Mouse (Mus musculus) spleen, postnatal 4 days (tissue): Measurements from ENCODE around the gene Slc5a1.
A peak's percentile ranks its signal among the peaks of the same experiment; 100 is the strongest.

Experiments used
- DNase-seq, 2 experiments: peaks; one replicate each; pipeline ENCODE4 v3.0.0; 2022; ENCODE audit warnings: low spot score in 2 of 2

The Slc5a1 gene

GRCm38 (mm10) chr5:33104025-33104481 lies at the start of gene Slc5a1:
Gene Slc5a1, plus strand, starts transcription at chr5:33104219.
- DNase-seq, result no peak

- DNase-seq, result peak in 1 of 2 experiments; percentile 23
These were observed 47.8 kb upstream of the Slc5a1 start for GRCm38 (mm10) chr5:33056126-33056765.

- DNase-seq, result peak in 1 of 2 experiments; percentile 6
These were observed 33.9 kb upstream of the Slc5a1 start for GRCm38 (mm10) chr5:33070071-33070470.

GRCm38 (mm10) chr5:33076490-33077191 lies 27.4 kb upstream of the Slc5a1 start:
- peak in 1 of 2 experiments; percentile 15 for DNase-seq

- peak in 1 of 2 experiments; percentile 51 for DNase-seq
These were observed 21.1 kb upstream of the Slc5a1 start for GRCm38 (mm10) chr5:33082896-33083295.

GRCm38 (mm10) chr5:33084599-33084998 lies 19.4 kb upstream of the Slc5a1 start:
- no peak for DNase-seq

GRCm38 (mm10) chr5:33091342-33091741 lies 12.7 kb upstream of the Slc5a1 start:
- no peak for DNase-seq

GRCm38 (mm10) chr5:33095315-33095714 lies 8.7 kb upstream of the Slc5a1 start:
- DNase-seq, result no peak

GRCm38 (mm10) chr5:33102369-33103055 lies 1.5 kb upstream of the Slc5a1 start:
- DNase-seq, result no peak

- DNase-seq, result no peak
These were observed 857 bp downstream of the Slc5a1 start for GRCm38 (mm10) chr5:33104876-33105275.

GRCm38 (mm10) chr5:33105660-33106059 lies 1.6 kb downstream of the Slc5a1 start:
- no peak for DNase-seq

- DNase-seq, result no peak
These were observed 3.0 kb downstream of the Slc5a1 start for GRCm38 (mm10) chr5:33107056-33107455.

- no peak for DNase-seq
These were observed 3.9 kb downstream of the Slc5a1 start for GRCm38 (mm10) chr5:33107778-33108405.

GRCm38 (mm10) chr5:33121871-33122315 lies 17.9 kb downstream of the Slc5a1 start:
- no peak for DNase-seq

- DNase-seq, result no peak
These were observed 19.6 kb downstream of the Slc5a1 start for GRCm38 (mm10) chr5:33123658-33124057.

- no peak for DNase-seq
These were observed 21.3 kb downstream of the Slc5a1 start for GRCm38 (mm10) chr5:33125318-33125717.

GRCm38 (mm10) chr5:33134132-33134531 lies 30.1 kb downstream of the Slc5a1 start:
- no peak for DNase-seq

- DNase-seq, result no peak
These were observed 31.6 kb downstream of the Slc5a1 start for GRCm38 (mm10) chr5:33135611-33136010.

- no peak for DNase-seq
These were observed 38.9 kb downstream of the Slc5a1 start for GRCm38 (mm10) chr5:33142790-33143455.

GRCm38 (mm10) chr5:33144025-33144424 lies 40.0 kb downstream of the Slc5a1 start:
- DNase-seq, result no peak

- no peak for DNase-seq
These were observed 42.8 kb downstream of the Slc5a1 start for GRCm38 (mm10) chr5:33146837-33147236.
